Mouse (Mus musculus): Measurements from ENCODE around the gene Odf3l1. TPM values are rescaled to one million over a fixed set of nuclear protein-coding genes. Genes with fewer than 3 reads are reported as not detected.
"Not testable (repeated sequence)": the region's sequence is repeated elsewhere in the genome, so short reads cannot be mapped to it uniquely, and the experiment has no call there.

Gene Odf3l1
- total RNA-seq (2022), result not detected

DNA sequence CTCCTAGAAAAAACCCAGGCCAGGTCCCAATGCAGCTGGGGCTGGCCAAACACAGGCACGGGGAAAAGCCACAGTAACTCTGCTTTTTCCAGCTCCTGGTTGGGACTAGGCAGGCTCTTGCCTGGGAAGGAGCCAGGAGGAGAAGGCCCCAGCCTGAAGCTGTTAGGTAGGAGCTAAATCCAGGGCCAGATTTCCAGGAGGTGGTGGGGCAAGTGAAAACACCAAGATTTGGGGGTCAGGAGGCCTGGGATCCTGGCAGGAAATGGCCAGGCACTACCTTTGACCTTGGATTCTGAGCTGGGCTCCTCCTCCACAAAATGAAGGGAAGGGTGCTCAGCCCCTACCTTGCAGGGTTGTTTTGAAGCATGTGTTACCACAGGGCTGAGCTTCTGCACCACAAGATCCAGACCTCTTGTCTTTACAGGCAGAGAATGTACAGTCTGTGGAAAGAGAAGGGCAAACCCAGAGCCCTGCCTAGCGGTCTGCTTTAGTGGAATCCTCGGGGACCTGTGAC lies at the start of gene Odf3l1:
Gene Odf3l1, minus strand, starts transcription at position 464 of the 514 bp plus-strand sequence.
- no peak for DNase-seq (ENCODE audit: low spot score)

DNA sequence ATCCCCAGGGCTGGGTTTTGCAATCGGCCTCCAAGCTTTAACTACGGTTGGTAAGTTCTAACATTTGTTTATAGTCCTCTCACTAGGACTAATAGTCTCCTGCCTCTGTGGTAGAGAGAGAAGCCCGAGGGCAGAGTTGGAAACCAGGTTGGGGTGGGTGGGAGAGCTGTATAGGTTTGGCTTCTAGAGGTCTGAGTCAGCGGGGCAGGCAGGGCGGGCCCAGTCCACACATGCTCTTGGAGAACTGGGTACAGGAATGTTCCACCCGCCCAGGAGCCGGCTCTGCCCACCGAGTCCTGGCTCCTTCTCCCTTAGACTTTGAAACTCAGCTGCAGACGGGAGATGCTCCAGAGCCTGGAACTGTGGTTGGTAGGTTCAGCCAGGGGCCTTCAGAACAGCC lies 49.5 kb upstream of the Odf3l1 start:
- DNase-seq (ENCODE audit: low spot score), result no peak

DNA sequence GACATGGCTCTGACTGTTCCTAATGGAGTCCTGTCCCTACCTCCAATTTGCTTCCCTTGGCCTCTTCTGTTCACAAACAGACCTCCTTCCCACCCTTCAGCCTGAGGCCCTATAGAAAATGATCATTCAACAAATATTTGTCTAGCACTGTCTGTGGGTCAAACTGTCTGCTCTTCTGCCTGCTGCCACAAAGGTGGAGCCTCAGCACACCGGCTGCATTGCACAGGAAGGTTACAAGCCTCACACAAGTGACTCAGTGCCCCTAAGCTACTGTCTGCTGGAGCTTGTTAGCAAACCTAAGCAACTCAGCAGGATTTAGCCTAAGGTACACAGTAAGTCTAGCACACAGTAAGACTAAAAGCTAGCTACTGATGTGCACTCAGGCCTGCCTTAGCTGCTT lies 46.5 kb upstream of the Odf3l1 start:
- no peak for DNase-seq (ENCODE audit: low spot score)

DNA sequence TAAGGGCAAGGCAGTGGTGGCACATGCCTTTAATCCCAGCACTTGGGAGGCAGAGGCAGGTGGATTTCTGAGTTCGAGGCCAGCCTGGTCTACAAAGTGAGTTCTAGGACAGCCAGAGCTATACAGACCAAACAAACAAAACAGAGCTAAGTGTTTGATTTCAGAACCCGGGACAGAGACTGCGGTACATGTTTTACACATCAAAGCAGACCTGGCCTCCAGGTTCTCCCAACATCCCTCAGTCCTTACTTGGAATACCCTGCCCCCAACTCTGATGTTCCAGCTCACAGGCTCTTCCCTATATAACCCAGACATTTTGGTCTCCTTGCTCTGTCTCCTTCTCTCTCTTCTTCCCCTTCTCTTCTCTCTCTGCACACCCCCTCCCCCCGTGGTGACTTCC lies 45.5 kb upstream of the Odf3l1 start:
- DNase-seq (ENCODE audit: low spot score), result not testable (repeated sequence)

DNA sequence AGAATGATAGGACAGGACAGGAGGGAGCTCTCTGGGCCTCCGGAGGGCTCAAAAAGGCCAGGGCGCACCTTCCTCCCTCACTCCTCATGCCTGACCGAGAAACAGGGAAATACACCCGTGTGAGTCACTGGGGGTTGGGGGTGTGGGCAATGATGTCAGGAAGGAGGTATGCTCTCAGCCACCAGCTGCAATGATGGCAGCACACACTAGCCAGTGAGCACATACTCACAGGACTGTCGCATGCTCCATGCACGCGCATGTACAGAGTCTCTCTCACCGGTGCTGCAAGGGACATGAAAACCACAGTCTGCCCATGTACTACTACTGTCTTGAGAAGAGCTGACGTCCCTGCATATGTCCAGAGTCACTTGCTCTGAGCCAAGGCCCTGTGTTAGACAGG lies 43.1 kb upstream of the Odf3l1 start:
- DNase-seq (ENCODE audit: low spot score), result no peak

DNA sequence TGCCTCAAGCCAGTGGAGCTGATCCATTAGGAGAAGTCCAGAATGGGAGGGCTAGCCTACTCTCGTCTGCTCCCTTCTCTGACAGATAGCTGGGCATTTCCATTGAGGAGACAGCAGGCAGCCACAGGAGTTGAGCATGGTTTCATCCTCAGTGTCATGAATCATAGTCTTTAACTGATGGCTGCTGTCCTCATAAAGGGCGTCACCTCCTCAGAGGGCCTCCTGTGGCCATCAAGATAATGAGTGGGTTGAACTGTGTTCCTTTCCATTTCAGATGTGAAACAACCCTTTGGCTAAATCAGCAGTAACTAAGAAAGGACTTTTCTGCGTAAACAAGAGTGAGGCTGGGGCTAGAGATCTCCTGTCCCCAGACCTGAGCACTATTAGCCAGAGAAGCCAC lies 39.2 kb upstream of the Odf3l1 start:
- no peak for DNase-seq (ENCODE audit: low spot score)

DNA sequence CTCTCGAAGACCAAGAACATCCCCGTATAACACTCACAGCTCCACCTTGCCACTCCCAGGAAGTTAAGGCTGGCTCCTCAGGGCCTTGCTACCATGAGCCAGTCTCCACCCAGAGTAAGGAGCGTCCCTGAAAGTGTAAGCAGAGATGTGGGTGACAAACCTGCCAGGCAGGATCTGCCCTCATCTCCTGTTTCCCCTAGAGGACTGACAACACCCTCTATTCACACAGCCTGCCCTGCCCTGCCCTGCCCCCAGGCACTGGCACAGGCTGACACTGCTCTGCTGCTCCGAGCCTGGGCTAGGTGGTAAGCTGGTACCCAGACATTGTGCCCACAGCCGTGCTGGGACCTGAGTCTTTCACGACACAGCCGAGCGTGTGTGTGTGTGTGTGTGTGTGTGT lies 36.7 kb upstream of the Odf3l1 start:
- DNase-seq (ENCODE audit: low spot score), result no peak

DNA sequence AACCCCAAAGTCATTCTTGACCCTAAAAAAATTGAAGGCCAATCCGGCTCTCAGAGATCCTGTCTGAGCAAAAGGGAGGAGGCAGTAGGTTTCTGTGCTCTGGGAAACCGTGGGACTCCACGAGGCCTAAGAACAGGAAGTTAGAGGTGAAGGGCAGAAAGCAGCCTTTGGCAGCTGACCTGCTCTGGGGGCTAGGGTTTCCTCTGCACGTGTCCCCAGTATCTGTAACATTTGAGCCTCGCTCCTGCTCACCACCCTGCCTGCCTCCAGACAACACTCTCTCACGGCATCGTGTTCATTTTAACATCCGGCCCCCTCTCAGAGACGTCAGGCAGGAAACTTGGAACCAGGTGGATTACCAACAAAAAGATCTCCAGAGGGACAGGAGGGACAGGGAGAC lies 36.1 kb upstream of the Odf3l1 start:
- DNase-seq (ENCODE audit: low spot score), result peak; percentile 32

DNA sequence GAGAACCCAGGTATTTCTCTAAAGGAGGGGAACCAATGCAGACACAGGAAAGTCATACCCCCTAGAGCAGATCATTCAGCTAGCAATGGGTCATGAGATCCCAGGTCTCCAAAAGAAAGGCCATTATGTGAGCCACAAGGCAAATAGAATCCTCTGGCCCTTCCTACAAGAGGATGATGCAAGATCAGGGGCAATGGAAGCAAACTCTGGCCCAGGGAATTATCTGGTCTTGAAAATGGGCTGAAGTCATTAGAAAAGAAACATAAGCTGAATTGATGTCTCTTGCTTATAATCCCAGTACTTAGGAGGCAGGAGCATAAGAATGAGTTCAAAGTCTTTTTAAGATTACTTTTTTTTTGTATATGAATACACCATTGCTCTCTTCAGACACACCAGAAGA lies 35.6 kb upstream of the Odf3l1 start:
- no peak for DNase-seq (ENCODE audit: low spot score)

DNA sequence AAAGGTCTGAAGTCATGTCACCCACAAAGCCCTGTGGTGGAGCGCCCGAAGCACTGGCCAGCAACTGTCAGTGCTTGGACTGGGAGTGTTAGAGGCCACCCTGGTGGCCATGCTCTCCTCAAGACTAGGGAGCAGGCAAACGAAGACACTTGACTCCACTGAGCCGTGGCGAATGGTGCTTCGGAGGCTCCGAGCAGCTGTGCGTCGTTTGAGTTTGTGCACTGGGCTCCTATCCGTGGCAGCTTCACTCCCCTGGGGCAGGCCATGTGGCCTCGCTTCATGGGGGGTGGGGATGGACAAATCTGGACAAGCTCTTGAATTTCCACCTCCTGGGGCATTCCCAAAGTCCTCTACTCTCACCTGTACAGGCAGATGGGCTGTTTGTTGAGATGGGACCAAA lies 34.9 kb upstream of the Odf3l1 start:
- DNase-seq (ENCODE audit: low spot score), result no peak

DNA sequence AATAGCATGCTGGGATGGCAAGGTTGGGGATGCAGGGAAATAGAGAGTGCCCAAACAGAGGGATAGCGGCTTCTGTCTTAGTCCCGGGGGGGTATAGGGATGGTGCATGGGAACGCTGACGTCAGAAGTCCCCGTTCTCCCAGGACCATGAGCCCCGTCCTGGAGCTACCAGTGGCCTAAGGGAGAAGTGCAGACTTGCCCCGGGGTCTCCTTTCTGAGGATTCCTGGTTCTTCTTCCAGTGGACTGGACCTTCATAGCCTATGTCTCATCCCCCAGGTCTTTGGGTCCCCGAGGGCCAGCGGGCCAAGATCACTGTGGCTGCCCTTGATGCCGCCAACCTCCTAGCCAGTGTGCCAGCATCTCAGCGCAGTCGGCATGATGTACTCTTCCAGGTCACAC lies 32.3 kb upstream of the Odf3l1 start:
- no peak for DNase-seq (ENCODE audit: low spot score)

DNA sequence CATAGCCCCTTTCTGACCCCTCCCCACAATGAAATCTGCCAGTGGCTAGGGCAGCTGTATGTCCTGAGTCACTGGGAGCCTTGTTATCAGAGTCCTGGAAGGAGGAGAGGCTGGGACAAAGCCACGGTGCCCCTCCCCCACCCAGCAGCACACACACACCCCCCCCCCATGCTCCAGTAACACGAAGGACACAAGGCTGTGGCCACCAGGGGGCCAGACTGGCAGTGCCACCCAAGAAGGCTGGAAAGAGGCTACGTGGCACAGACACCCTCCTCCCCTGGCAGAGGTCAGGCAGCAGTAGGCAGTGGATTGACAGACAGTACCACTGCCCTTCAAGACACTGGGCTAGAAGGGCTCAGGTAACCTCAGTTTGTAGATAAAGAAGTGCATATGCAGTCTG lies 29.5 kb upstream of the Odf3l1 start:
- DNase-seq (ENCODE audit: low spot score), result no peak

DNA sequence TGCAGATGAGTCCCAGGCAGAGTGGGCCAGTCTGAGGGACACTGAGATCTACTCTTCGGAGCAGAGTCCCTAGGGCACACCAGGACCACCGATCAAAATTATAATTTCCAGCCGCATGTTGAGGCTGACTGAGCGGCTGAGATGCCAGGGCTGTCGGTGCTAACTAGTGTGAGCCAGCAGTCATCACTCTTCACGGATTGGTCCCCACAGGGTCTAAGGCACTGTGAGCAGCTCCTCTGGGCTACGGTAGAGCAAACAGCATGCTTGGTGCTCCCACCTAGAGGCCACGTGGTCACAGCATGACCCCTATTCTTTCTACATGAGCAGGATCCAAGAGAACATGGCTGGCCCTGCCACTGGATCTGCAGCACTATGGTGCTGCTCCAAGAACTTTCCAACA lies 28.8 kb upstream of the Odf3l1 start:
- no peak for DNase-seq (ENCODE audit: low spot score)

DNA sequence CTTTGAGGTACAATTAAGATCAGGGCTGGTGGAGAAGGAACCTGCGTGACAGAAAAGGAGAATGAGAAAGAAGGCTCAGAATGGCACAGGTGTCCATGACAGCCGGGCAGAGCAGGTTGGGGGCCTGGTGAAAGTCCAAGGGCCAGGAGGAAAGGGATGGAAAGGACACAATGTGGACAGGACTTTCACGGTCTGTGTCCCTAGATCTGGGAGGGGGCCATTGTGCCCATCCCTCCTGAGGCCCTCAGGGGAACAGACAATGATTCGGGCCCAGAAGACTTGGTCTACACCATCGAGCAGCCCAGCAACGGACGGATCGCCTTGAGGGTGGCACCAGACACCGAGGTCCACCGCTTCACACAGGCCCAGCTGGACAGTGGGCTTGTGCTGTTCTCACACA lies 27.6 kb upstream of the Odf3l1 start:
- no peak for DNase-seq (ENCODE audit: low spot score)

DNA sequence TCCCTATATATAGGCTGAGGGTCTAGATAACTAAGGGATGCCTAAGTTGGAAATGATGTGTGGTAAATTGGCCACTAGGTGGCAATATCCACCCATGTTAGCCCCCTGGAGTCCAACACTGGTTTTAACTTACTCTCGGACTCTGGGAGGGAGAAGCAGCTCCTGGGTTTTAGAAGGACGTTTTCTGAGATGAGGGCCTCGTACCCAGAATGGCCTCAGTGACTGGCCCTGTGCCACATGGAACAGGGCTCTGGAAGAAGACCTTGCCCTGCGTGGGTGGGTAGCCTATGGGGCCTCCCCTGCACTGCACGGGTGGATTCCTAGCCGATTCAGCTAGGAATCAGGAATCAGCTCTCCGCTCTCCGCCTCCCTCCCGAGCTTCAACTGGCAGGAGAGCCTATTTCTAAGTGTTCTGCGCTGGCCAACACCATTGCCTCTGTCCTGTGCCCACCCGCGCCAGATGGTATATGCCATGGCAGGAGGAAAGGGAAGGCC lies 27.1 kb upstream of the Odf3l1 start:
- peak; percentile 85 for DNase-seq (ENCODE audit: low spot score)

DNA sequence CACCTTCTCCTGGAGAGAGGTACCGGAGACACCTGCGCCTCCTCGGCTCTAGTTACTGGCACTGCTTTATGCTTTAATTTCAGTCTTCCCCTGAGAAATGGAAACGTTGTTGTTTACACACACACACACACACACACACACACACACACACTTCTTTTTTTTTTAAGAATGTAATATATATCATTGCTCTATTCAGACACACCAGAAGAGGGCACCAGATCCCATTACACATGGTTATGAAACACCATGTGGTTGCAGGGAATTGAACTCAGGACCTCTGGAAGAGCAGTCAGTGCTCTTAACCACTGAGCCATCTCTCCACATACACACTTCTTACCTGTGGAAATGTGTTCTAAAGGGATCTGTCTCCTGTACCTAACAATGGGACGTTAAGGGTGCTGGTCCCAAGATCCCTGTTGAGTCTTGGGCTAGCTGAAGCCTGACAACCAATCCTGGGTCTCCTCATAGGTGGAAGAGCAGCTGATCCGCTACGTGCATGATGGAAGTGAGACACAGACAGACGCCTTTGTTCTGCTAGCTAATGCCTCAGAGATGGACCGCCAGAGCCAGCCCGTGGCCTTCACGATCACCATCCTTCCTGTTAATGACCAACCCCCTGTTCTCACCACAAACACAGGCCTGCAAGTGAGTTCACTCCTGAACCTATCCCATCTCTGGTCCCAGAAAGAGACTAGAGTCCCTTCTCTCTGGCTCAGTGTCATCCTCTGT lies 26.2 kb upstream of the Odf3l1 start:
- DNase-seq (ENCODE audit: low spot score), result no peak

DNA sequence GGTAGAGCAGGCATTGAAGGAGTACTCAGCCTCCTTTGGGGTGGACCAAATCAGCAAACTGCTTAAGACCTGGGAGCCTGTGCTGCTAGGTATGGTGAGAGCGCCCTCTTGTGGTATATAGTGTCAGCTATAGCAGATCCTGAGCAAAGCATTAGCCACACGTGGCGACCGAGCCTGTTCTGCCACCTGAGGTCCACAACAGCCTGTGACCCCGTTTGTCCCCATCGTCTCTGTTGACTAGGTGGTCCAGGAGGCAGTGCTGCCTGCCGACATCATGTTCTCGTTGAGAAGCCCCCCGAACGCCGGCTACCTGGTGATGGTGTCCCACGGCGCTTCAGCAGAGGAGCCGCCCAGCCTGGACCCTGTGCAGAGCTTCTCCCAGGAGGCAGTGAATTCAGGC lies 25.3 kb upstream of the Odf3l1 start:
- peak; percentile 82 for DNase-seq (ENCODE audit: low spot score)

DNA sequence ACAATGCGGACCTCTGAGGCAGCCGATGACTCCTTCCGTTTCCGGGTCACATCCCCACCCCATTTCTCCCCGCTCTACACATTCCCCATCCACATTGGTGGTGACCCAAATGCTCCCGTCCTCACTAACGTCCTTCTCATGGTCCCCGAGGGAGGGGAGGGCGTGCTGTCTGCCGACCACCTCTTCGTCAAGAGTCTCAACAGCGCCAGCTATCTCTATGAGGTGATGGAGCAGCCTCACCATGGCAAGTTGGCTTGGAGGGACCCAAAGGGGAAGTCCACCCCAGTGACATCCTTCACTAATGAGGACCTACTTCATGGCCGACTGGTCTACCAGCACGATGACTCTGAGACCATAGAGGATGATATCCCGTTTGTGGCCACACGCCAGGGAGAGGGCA lies 23.1 kb upstream of the Odf3l1 start:
- no peak for DNase-seq (ENCODE audit: low spot score)

DNA sequence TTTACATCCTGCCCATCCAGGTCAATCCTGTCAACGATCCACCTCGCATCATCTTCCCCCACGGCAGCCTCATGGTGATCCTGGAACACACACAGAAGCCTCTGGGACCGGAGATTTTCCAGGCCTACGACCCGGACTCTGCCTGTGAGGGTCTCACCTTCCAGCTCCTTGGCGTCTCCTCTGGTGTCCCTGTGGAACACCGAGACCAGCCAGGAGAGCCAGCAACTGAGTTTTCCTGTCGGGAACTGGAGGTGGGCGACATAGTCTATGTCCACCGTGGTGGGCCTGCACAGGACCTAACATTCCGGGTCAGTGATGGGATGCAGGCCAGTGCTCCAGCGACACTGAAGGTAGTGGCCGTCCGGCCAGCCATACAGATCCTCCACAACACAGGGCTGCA lies 22.1 kb upstream of the Odf3l1 start:
- no peak for DNase-seq (ENCODE audit: low spot score)

DNA sequence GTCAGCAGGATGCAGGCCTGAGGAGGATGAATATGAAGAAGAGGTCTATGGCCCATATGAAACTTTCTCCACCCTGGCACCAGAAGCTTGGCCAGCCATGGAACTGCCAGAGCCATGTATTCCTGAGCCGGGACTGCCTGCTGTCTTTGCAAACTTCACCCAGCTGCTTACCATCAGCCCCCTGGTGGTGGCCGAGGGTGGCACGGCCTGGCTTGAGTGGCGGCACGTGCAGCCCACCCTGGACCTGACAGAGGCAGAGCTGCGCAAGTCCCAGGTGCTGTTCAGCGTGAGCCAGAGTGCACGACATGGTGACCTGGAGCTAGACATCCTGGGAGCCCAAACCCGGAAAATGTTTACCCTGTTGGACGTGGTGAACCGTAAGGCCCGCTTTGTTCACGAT lies 21.6 kb upstream of the Odf3l1 start:
- no peak for DNase-seq (ENCODE audit: low spot score)

DNA sequence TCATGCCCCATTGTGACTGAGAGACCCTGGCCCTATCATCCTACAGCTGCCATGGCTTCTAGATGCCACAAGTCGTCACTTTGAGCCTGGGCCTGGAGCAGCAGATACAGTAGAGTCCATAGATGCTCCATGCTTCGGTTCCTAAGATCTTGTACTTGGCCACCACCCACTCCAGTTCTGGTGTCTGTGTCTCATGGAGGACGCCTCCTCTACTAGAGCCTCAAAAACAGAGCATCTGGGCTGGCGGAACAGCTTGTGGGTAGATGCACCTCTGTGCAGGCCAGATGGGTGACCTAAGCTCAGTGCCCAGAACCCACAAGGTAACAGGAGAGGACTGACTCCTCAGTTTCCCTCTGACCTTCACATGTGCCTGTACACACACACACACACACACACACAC lies 19.8 kb upstream of the Odf3l1 start:
- no peak for DNase-seq (ENCODE audit: low spot score)

DNA sequence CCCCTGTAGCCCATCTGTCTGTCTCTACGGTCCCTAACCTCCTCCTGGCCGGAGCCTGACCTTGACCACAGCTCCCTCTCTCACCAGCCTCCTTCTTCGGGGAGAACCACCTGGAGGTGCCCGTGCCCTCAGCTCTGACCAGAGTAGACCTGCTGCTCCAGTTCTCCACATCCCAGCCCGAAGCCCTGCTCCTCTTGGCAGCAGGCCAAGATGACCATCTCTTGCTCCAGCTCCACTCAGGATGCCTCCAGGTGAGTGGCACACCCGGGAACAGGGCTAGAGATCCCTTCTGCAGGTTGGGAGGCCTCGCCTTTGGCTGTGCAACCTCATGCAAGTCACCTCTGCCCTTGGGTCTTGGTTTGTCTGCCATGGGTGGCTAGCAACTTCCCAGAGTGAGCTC lies 19.0 kb upstream of the Odf3l1 start:
- DNase-seq (ENCODE audit: low spot score), result no peak

DNA sequence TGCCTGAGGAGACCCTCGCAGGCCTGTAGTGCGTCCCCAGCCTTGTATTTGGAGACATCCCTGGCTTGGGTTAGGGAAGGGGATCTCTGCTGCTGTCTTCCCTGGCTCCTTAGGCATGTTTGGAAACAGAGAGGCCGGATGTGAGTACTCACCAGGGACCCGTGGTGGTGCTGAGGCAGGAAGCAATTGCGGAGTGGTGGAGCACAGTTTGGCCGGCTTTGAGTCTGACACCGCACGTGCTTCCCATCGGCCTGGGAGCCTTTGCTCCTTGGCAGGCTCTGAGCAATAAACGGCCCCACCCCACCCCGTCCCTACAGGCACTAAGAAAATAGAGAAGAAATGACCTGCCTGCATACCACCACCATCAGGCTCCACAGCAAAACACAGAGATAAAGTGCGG lies 18.3 kb upstream of the Odf3l1 start:
- DNase-seq (ENCODE audit: low spot score), result peak; percentile 79

DNA sequence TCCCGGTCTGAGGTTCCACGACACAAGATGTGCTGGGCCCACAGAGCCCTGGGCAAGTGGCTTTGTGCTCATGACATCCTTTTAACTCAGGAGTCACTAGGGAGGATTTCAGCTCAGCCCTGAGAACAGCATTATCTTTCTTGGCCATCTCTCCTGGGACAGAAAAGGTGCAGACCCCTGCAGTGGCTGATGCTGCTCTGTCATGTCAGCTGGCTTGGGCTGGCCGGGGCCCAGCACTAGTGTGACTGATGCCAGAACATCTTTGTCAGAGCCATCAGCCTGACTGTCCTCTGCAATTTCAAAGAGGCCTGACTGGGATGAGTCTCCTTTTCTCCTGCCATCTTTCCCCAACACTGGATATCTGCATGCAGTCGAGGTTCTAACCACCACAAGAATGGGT lies 17.8 kb upstream of the Odf3l1 start:
- no peak for DNase-seq (ENCODE audit: low spot score)
